Mouse (Mus musculus) heart, adult 9 months (tissue): ENCODE results near the gene Akr1b10.
"Not testable (repeated sequence)": the region's sequence is repeated elsewhere in the genome, so short reads cannot be mapped to it uniquely, and the experiment has no call there.

Experiments
- DNase-seq, 2 experiments: peaks; one replicate each; pipeline ENCODE4 v3.0.0; 2022; ENCODE audit warnings: low spot score in 2 of 2

Akr1b10 gene

GRCm38 (mm10) chr6:34371700-34372351, 12.2 kb upstream of the Akr1b10 start:
- peak; percentile 61 to 81 for DNase-seq

DNA sequence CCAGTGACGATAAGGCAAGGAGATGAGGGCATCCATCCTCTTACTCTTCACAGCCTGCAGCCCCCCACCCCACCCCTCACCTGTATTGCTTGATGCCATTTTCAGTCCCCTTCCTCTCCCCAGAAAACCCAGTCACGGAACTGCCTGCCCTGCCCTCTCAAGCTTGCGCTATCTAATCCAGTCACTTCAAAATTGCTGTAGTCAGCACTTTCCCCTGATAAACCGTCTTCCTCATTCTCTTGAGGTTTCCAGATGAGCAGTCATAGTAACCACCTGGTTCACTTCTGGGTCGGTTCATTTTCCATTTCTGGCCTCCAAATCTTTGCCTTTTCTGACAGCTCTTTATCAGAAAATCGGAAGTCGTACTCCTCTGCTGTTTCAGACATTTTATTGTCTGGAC, 10.2 kb upstream of the Akr1b10 start:
- DNase-seq, result no peak

DNA sequence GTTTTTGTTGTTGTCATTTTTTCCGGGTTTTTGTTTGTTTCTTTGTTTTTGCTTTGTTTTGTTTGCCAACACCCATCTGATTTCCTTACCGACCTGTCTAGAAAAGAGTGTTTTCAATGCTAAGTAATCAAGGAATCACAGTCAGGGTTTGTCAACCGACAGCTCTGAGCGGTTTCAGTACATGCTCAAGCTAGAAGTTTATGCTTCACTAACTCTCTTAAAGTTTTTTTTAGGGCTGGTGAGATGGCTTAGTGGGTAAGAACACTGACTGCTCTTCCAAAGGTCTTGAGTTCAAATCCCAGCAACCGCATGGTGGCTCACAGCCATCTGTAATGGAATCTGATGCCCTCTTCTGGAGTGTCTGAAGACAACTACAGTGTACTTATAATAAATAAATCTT, 8.1 kb upstream of the Akr1b10 start:
- DNase-seq, result not testable (repeated sequence)

DNA sequence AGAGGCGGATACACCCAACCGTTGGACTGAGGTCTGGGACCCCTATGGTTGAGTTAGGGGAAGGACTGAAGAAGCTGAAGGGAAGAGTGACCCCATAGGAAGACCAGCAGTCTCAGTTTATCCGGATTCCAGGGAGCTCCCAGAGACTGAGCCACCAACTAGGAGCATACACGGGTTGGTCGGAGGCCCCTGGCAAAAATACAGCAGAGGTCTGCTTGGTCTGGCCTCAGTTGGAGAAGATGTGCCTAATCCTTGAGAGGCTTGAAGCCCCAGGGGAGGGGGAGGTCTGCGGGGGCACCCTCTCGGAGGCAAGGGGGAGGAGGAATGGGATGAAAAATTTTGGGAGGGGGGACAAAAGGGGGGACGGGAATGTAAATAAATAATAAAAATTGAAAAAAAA, 617 bp upstream of the Akr1b10 start:
- no peak for DNase-seq

- DNase-seq, result peak; percentile 38 to 51
These were observed 818 bp downstream of the Akr1b10 start for GRCm38 (mm10) chr6:34384701-34385370.

GRCm38 (mm10) chr6:34388420-34389156, 4.6 kb downstream of the Akr1b10 start:
- no peak for DNase-seq

DNA sequence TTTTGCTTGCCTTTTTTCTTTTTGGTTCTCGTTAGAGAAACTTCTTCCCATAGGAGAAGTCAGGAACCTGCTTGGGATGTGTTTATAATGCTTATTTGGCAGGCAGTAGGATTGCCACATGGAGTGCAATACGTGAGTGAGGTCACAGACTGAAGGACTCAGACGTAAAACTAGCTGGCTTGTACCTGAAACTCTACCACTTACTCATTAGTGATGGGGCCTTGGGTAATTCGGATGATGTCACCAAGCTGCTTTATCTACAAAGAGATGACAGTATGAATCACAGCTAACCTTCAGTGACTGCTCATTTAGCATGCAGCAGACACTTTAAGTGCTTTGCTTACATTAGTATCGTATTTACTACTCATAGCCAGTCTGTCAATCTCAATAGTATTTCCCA, 11.9 kb downstream of the Akr1b10 start:
- DNase-seq, result no peak

DNA sequence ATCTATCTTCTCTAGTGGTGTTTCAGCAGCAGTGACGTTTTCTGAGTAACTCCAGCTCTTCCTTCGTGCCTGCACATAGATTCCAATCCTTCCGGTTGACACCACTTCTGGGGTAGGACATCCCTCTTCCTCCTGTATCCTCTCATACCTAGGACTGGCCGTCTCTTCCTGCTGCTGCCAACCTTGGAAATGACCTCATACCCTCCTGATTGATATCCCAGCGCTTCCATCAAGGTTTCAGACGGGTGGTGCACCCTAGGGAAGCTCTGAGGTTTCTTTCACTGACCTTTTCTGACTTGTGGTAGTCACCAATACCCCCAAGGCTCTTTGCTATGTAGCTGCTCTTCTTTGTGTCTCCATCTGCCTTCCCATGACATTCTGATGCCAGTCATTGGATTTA, 14.4 kb downstream of the Akr1b10 start:
- DNase-seq, result no peak

DNA sequence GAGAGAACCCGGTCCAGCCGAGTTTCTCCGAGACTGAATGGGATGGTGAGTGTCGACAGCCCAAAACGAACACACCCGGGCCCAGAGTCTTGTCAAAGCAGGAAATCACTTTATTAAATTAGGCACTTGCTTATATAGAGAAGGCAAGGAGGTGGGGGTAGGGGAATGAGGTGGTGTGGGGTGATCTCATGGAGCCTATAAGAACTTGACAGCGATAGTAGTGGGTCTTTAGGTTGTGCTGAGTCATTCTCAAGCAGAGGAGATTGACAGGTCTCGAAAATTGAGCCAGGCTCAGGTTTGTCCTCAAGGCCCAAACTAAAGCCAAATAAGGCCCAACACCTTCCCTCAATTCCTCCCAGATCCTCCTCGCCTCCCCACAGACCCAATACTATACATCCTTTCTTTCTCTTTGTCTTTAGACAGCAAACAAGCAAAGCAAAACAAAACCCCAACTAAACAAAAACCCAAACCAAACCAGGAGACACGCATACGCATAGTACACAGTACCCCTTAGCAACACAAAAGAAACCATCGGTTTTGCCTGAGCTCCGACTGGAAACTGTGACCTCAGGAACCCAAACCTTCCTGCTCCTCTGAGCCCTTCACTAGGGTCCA, 15.7 kb downstream of the Akr1b10 start:
- no peak for DNase-seq

- DNase-seq, result no peak
These were observed 16.7 kb downstream of the Akr1b10 start for GRCm38 (mm10) chr6:34400696-34401095.

DNA sequence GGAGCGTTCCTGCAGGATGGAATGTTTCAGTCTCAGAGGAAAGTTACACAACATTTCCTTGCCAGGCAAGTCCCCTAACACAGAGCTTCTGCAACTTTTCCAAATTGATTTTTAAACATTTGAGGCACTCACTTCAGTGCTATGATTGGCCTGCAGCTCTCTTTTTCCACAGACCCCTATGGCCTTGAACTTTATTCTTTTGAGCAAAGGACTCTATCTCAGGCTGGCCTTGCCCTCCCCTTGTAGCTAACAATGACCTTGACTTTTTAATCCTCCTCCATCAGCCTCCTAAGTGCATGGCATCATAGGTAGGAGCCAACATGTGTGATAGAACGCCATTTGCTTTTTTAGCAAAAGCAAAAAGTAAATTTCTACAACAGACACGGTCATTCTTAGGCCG, 22.7 kb downstream of the Akr1b10 start:
- DNase-seq, result no peak

GRCm38 (mm10) chr6:34407403-34407802, 23.4 kb downstream of the Akr1b10 start:
- no peak for DNase-seq

DNA sequence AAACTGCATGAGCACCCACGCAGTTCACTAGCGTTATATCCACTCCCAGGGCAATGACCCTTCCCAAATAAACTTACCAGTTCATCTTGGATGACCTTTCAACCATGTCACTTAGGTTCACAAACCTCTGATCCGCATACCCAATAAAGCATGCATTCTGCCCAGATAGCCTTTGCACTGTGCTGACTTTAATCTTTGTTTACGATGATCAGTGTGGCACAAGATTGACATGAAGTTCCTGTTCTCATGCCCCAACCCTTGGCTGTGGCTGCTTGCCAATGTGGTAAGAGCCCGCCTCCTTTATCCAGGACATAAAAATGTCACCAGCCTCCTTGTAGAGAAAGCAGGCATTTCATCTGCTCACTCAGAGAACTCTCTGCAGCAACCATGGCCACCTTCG, 28.0 kb downstream of the Akr1b10 start, which contains the start of gene Akr1b7:
TSS of gene Akr1b7 (plus strand) at position 312 of the 400 bp plus-strand sequence.
- no peak for DNase-seq

GRCm38 (mm10) chr6:34412688-34413087, 28.7 kb downstream of the Akr1b10 start:
- DNase-seq, result no peak

DNA sequence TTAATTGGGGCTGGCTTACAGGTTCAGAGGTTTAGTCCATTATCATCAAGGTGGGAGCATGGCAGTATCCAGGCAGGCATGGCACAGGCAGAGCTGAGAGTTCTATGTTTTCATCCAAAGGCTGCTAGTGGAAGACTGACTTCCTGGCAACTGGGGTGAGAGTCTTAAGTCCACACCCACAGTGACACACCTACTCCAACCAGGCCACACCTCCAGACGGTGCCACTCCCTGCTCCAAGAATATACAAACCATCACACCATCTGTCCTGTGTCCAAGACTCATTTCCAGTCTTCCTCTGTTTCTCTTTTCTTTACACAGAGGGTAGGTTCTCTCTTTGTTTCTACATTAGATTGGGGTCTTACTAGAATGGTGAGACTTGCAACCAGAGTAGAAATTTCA, 29.4 kb downstream of the Akr1b10 start:
- not testable (repeated sequence) for DNase-seq

DNA sequence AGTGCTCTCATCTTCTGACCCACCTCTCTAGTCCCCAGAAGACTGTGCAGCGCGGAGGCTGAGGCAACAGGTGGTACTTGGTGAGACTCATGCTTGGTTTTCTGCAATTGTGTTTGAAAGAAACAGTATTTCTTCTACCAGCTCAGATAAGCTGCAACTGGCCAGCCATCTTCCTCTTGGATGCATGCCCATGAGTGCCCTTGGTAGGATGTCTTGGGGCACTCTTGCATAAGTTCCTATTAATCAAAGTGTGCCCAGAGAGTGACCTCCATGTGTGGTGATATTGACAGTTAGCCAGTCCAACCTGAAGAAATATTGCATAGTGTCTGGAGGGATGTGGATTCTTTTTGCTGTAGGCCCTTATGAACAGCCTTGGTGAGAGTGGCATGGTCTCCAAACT, 32.5 kb downstream of the Akr1b10 start:
- no peak for DNase-seq

GRCm38 (mm10) chr6:34419071-34419470, 35.1 kb downstream of the Akr1b10 start:
- no peak for DNase-seq

DNA sequence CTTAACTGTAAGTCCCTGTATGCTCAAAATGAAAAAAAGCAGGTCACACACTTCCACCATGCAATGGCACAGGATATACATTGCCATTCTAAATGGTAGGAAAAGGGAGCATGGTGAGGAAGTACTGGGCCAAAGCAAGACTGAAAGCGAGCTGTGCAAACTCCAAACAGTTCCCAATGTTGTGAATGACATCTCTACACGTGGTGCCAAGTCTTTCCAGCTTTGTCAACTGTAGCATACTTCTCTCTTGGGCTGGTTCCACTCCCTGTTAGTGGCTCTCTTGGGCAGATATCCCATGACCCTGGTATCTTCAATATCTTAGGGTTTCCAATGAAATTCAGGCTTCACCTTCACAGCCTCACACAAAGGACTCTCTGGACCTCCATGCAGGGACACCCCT, 55.0 kb downstream of the Akr1b10 start:
- no peak for DNase-seq

DNA sequence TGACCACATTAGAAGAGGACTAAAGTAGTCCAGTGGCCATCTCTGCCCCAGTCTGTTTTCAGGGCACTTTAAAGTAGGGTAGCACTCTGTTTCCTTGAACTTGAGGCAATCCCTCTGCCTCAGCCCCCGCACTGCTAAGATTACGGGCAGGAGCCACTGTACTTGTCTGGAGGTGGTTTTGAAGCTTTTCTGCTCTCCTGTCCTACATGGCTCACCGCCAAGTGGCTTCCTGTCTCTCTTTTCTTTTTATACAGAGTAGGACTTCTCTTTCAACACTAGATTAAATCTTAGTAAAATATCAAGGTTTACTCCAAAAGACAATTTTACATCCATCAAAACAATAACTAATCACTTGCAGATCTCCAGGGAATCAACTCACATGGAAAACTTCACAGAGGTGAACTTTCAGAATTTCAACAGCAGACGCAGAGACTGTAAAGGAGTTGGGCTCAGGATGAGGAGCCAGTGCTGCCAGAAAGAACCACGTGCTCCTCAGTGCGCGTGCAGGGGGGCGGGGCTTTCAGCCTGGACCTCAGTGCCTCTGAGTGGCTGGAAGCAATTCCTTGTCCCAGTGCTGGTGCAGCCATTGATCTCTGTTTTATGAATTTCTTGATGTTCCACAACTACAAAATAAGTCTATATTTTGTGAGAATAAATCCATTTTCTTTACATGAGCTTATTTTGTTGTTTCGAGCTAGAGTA, 57.7 kb downstream of the Akr1b10 start:
- DNase-seq, result no peak

DNA sequence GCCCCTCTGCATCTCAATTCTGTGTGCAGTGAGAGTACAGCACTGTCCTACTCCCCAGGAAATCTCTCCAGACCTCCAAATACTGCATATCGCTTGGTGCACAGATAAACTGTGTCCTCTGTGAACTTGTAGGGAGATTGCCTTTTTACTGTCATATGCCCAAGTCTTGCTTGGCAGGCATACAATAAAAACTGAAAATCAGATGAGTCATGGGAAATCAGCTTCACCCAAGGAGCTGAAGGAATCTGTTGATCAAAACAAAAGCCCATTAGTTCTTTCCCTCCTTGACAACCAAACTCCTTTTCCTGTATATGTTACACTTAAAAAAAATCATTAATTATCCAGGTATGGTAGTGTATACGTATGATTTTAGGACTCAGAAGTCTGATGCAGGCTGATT, 59.8 kb downstream of the Akr1b10 start:
- peak; percentile 12 to 34 for DNase-seq
